Mouse (Mus musculus): ENCODE measurements at regions not wholly inside any gene's neighbourhood (a gene's known extent, or its start where the extent isn't known, plus 50 kb on each side); places are given as distances from the start of the nearest gene placed in this dataset.
"Not testable (repeated sequence)": the region's sequence is repeated elsewhere in the genome, so short reads cannot be mapped to it uniquely, and the experiment has no call there.

DNA sequence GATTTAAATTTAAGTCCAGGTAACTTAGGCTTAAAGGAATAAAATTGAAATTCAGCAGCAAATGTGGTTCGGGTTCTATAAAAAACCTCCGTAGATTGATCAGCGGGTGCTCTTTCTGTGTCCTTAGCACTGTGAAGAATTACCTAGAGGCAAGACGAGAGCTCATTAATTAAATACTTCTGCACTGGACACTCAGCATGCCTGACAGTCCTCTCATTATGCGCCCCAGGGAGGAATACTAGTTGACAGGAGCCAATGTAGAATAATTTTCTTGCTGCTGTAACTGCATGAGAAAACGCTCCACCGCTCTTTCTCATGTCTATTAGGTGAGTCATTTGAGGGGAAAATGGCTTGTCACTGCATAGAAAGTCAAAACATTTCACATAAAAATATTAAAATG, 228.1 kb downstream of the Brms1l start:
- in situ Hi-C loops (cut with MboI, MseI), result no loop called here

GRCm38 (mm10) chr12:56058876-56059275, 222.8 kb downstream of the Brms1l start:
- in situ Hi-C loops (cut with MboI, MseI), result loop anchor here (5.0 kb wide), 1 partner anchor 348 kb away; no protein-coding TSS in a partner anchor

GRCm38 (mm10) chr12:56058463-56058862, 222.3 kb downstream of the Brms1l start:
- in situ Hi-C loops (cut with MboI, MseI), result loop anchor here (5.0 kb wide), 1 partner anchor 349 kb away; no protein-coding TSS in a partner anchor

DNA sequence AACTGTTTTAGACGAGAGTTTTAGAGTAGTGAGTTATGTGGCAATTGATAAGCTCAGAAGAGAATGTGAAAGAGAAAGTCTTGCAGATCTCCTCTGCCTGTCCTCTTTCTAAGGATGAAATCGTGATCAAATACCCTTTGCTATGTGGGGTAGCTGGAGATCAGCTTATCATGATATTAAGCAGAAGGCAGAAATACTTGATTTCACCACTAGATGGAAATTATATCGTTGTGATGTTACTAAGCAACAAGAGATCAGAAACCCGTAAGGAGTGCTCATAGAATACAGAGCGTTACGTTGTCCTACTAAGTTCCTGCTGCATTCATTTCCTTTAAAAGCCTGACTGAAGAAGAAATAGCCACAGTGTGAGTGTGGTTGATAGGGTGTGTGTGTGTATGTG, 219.3 kb downstream of the Brms1l start:
- in situ Hi-C loops (cut with MboI, MseI), result loop anchor here (5.0 kb wide), 1 partner anchor 352 kb away; no protein-coding TSS in a partner anchor

- in situ Hi-C loops (cut with MboI, MseI), result no loop called here
Observed at GRCm38 (mm10) chr12:56046050-56046449, 209.9 kb downstream of the Brms1l start.

DNA sequence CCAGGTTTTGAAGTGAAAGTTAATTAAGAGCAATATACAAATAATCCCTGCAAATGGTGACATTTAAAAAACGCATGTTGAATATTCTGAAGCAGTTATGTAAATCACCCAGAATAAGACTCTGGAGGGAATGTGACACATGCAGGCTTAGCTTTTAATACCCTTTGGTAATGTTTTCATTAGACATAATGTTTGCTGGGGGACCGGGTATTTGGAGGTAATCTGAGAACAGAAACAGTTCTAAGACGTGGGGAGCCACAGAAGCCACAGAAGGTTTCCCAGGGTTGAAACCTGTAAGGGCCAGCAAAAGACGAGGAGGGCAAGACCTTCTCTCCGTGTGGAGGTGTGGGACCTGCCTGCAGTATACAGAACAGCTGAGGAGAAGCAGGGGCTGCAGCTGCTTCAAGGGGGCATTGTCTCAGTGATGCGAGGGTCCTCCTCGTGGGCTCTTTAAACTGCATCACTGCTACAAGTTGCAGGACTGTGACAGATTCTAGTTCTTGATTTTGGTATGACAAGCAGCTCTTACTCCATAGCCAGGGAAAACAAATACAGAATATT, 184.9 kb downstream of the Brms1l start:
- in situ Hi-C loops (cut with MboI, MseI), result no loop called here

GRCm38 (mm10) chr12:56020547-56020946, 184.4 kb downstream of the Brms1l start:
- in situ Hi-C loops (cut with MboI, MseI), result no loop called here

- in situ Hi-C loops (cut with MboI, MseI), result no loop called here
Observed at GRCm38 (mm10) chr12:56009976-56010375, 173.9 kb downstream of the Brms1l start.

GRCm38 (mm10) chr12:56005846-56006245, 169.7 kb downstream of the Brms1l start:
- in situ Hi-C loops (cut with MboI, MseI), result no loop called here

GRCm38 (mm10) chr12:56005321-56005720, 169.2 kb downstream of the Brms1l start:
- in situ Hi-C loops (cut with MboI, MseI), result no loop called here

GRCm38 (mm10) chr12:56004479-56004878, 168.4 kb downstream of the Brms1l start:
- in situ Hi-C loops (cut with MboI, MseI), result no loop called here

DNA sequence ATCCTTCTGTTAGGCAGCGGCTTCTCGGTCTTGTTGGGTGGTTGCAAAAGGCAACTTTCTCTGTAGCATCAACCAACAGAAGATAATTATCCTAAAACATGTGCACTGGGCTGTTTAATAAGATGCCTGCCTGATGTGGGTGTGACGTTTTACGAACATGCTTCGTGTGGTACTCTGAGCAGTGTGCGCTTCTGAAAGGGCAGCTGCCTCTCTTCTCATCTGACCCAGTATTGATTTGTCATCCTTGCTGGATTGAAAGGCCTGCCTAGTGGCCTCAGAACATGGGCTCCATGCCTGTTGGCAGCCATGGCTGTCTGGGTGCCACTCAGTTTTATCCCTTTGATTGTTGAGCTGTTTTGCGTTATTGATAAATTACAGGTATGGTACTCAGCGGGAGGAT, 167.4 kb downstream of the Brms1l start:
- in situ Hi-C loops (cut with MboI, MseI), result no loop called here

DNA sequence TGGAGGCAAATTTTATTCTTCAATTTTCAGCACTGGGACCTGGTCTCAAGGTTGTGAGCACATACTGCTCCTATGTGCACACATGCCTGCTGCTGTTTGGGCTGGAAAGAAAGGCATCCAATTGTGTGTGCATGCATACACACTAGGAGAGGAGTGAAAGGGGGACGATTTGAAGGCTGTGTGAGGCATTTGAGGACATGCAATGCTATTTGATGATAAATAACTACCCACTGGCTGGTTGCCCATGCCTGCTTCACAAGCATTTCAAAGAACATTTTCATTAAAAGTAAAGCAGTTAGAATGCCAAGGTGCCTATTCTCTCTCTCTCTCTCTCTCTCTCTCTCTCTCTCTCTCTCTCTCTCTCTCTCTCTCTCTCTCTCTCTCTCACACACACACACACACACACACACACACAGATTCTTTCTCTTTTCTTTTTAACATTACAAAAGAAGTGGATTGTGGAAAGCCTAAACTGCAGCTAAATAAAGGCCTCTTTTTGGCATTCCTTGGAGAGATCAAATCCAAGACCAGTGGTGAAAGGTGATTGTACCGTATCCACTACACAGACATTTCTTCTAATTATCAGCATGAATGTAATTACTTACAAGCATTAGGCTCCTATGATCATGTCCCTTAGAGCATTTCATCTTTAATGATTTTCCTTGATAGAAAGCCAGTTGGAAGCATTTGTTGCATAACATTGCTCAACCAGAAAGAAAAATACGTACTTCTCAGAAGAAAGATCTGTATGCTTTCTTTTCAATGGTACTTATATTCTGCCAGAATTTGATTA, 160.7 kb downstream of the Brms1l start:
- in situ Hi-C loops (cut with MboI, MseI), result no loop called here

DNA sequence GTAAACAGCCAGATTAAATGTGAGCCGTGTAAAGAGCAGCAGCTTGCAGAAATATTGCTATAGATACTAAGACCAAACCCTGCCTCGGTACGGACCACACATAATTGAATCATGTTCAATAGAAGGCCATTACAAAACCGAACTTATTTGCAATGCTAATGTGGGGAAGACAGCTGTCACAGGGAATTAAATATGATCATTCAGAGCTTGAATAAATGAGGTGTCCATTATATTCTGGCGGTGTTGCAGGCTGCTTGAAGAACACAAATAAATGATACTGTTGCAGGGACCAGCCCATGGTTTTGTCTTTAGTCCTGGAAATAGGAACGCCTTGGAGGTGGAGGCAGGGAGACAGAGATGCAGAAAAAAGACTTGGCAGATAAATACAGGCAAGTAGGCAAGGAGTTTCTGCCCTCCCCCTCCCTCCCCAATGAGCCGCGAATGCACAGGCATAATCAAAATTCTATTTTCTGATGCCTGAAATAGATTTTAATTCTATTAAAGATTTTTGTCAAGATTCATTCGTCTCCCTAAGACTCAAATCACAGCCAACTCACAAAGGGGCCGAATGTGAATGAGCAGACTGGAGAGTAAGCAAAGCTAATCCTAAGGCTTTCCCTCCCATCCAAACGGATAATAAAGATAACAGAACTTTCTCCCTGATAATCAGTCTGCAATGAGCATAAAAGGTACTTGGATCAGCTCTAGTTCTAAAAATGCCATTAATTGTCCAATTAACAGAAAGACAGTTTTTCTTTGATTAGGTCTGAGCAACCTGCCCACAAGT, 147.6 kb downstream of the Brms1l start:
- in situ Hi-C loops (cut with MboI, MseI), result no loop called here

- in situ Hi-C loops (cut with MboI, MseI), result no loop called here
Observed at GRCm38 (mm10) chr12:55983128-55983527, 147.0 kb downstream of the Brms1l start.

GRCm38 (mm10) chr12:55974262-55974661, 138.1 kb downstream of the Brms1l start:
- in situ Hi-C loops (cut with MboI, MseI), result no loop called here

- in situ Hi-C loops (cut with MboI, MseI), result not testable (repeated sequence)
Observed at GRCm38 (mm10) chr12:55959319-55959718, 123.2 kb downstream of the Brms1l start.

DNA sequence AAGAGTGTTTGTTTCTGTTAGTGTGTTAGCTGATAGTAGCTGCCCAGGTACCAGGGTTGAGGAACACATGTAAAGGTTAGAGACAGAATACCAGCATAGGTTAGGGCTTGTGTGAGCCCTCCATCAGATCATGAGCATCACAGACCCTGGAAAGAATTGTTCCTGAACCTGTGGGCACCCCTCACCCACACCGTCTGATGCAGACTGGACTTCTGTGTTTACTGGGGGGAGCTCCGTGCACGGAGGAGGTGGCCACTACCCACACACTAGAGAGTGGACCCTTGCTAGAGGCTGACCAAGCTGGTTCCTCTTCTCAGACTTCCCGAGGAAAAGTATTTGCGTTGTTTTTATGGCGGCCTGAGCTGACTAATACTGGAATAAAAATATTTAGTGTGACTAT, 104.4 kb downstream of the Brms1l start:
- in situ Hi-C loops (cut with MboI, MseI), result no loop called here

DNA sequence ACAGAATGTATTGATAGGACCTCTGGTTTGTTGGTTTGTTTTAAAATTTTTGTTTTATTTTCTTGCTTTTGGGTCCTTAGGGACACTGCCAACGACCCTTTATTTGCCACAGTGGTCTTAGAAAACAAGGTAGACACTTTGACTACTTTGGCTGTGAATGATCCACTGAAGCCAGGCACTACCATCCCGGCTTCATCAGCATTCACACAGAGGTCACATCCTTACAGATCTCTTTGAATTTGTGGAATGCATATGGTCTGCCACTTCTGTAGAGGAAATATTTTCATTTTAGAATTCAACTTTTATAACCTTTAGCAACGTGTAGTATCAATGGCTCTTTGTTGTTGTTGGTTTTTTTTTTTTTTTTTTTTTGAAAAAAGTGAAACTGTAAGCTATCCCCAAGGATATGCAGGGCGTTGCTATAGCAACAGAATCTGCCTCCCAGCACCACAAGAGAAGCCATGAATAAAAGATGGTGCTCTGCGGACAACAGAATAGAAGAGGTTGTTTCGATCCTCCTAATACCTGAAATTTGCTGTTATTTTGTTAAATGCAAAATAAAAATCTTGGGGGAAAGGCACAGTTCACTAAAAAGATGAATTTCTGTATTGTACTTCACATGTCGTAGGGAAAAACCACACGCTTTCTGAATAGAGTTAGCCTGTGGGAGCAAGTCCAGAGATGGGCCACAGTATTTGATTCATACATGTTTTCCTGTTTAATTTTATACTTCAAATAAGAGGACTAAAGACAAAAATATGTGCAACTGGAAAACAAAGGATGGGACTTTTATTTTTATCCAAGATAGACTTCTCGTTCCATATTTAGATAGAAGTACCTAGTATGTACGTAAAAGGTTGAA, 103.4 kb downstream of the Brms1l start:
- in situ Hi-C loops (cut with MboI, MseI), result no loop called here

- in situ Hi-C loops (cut with MboI, MseI), result no loop called here
Observed at GRCm38 (mm10) chr12:55934172-55934571, 98.0 kb downstream of the Brms1l start.

GRCm38 (mm10) chr12:55933417-55933816, 97.3 kb downstream of the Brms1l start:
- in situ Hi-C loops (cut with MboI, MseI), result no loop called here

All from T-helper 2 cell (primary cell).